Mouse (Mus musculus): ENCODE measurements at regions not wholly inside any gene's neighbourhood (a gene's known extent, or its start where the extent isn't known, plus 50 kb on each side); places are given as distances from the start of the nearest gene placed in this dataset.

DNA sequence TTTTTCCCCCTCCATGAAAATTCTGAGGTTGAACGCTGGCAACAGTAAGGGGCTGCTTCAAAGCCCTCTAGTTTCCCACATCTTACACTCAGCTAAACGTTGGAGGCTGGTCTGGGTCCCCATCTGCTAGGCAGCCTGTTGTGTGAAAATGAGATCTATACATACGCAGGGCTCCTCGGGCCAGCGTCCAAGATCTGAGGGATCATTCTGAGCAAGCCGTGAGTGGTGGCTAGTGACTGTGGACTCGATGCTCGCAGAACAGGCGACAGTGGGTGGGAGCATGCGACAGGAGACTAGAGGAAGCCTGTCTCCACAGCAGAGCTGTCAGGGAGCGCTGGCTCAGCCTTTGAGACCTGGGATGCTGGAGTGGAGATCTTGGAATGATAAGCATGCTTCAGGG, 237.3 kb downstream of the Rplp1 start:
- in situ Hi-C loops (cut with MseI, MboI) = no loop called here

DNA sequence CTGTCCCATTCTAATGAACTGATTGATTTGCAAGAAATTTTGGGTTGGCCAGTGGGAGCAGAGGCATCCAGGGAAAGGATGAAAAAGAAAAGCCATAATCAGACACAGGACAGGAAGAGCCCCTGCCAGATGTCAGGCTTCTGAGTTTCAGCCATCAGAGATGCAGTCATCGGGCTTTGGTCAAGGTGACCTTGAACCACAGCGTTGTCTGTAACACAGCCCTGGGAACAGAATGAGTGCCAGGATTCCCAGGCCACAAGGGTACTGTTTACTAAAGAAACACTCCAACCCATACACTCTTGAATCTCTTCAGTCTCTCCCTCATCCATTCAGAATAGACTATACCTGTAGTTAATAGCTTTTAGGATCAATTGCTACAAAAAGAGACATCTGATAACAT, 239.0 kb downstream of the Rplp1 start:
- in situ Hi-C loops (cut with MseI, MboI) = no loop called here

DNA sequence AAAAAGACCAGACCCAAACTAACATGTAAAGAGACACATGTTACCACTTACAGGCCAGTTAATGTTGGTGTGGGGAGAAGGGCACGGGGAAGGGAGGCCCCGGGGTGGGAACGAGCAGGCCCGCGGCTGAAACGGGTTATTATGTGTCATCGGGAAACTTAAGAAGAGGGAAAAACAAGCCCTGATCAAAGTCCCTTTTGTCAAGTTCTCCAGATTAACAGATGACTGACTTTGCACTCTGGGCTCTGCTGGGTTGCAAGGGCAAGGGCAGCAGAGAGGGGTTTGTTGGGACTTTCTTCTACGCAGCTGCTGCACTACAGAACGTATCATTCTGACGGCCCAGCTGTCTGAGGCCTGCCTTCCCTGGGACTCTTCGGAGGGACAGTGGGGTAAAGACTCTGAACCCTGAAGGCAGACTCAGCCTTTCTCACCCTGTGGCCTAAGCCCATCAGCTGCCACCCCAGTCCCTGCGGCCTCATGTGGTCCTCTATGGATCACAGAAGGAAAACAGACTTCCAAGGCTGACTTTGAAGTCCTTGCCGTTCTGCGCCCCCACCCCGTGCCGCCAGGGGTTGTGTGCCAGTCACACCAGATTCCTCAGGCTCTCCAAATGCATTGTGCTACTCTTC, 240.7 kb downstream of the Rplp1 start:
- in situ Hi-C loops (cut with MseI, MboI) = no loop called here

DNA sequence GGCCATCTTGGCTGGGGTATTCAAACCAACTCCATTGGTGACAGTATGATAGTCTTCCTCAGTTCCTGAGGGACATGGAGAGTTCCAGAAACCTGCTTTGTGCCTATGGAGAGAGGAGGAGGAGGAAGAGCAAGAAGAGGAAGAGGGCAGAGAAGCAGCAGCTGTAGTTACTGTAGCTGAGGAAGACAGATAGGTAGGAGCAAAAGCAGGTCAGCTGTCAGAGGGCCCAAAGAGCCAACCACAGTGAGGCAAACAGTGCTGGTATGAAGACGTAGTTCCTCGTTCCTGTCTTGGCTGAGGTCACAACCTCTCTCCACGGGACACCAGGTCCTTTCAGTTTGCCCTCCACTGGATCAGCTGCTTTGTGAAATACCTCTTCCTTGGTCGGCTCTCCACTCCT, 243.4 kb downstream of the Rplp1 start:
- in situ Hi-C loops (cut with MseI, MboI) = no loop called here

DNA sequence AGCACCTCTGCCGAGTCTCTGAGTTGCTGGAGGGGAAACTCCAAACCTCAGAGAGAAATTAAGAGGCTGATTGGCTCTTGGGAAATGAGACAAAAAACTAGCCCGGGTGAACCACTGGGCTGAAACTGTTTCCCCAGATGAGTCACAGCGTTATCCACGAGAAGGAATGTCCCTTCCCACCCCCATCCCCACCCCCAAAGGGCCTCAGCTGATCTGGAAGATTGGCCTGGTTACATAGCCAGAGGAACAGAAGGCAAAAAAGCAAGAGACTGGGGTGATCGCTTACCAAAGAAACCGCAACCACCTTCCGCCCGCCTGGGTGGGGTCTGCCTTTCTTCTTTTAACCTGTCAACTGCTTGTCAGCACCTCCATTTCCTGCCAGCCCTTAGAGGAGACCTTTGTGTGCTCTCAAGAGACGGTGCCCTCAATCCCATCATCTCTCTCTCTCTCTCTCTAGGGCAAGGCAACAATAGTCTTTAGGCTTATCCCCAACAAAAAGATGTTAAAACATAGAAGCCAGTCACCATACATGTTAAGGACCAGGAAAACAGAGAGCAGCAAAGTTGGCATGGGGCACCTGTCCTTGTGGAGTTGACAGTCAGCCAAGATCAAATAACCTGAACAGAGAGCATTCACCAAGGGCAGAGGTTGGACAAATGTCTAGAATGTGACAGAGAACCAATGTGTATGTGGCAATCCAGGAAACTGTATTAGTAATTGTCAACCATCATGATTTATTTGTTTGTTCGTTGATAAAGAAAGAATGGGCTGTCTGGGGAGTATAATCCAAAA, 244.4 kb downstream of the Rplp1 start:
- in situ Hi-C loops (cut with MseI, MboI) = no loop called here

DNA sequence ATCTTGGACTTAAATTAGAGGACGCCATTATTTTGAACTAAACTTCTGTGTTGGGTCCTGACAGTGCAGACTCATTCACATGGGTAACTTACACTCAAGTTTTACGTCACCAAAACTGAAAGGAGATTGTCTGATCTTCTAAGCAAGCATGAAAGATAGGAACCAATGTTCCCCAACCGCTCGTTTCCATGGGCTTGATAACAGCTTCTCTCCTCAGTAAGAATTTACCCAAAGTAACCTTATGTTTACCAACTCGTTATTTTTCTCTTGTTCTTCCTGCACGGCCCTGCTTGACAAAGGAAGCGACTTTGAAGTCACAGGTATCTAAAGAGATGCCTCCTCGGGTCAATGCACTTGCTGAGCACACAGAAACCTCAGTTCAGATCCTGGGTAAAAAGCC, 245.6 kb downstream of the Rplp1 start:
- in situ Hi-C loops (cut with MseI, MboI) = no loop called here

DNA sequence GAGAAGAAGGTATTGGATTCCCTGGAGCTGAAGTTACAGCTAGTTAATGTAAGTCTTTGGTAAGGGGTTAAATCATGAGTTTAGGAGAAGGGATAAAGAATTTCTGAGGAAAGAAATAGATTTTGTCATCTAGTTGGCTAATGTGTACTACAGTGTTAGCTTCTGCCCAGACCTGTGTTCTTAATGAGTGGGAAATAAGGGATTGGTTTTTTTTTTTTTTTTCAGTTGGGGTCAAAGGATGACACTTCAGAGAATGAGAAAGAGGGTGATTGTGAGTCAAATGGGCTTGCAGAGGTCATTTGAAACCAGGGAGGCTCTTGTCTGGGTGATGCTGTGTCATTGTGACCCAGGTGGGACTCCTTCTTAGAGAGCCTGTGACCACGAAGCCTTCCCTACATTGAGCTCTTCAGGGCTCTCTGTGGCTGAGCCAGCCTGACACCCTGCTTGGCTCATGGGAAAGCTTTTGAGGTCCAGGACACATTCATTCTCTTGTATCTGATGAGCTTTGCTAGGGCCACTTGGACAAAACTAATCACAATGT, 246.1 kb downstream of the Rplp1 start:
- in situ Hi-C loops (cut with MseI, MboI) = no loop called here

DNA sequence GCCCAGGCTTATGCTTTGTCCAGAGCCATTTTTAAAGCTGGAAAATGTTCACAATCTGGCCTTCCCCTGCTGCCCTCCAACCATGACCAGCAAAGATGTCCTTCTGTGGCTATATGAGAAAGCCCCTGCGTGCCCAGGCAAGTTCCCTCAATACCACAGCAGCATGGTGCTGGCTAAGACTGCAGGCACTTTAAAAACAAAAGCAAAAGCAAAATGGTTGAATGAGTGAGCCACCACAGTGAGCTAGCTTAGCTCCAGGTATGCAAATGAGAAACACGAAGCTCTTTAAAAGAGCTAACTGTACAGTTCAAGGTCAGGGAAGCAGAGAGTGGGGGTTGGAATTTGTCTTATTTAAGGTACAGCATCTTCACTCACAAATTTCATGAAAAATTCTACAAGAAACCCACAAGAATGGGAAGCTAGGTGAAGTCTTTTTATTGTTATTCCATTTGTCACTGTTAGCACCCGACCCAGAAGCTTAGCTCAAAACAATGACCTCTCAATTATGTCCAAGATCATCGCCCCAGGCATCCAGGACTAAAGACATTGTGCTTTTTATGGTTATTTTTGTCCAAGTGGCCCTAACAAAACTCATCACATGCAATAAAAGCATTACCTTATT, 246.8 kb downstream of the Rplp1 start:
- in situ Hi-C loops (cut with MseI, MboI) = no loop called here

DNA sequence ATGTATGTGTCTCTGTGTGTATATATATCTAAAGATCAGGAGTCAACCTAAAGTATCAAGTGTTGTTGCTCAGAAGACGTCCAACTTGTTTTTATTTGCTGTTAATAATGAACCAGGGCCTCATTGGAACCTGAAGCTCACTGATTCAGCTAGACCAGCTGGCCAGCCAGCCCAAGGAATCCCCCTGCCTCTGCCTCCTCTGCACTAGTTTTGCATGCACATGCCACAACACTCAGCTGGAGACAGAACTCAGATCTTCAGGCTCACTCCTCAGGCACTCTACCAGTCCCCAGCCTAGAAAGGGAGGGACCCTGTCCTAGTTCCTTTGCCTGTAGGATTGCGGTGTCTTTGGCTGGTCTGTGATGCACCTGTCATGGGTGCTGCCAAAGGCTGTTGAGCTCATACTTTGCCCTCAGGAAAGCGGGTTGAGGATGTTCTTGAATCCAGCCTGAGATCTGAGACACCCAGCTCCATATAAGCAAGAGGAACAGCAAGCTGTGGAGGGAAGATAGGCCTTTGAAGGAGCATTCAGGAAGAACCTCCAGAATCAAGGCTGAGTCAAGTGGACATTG, 247.5 kb downstream of the Rplp1 start:
- in situ Hi-C loops (cut with MseI, MboI) = no loop called here

DNA sequence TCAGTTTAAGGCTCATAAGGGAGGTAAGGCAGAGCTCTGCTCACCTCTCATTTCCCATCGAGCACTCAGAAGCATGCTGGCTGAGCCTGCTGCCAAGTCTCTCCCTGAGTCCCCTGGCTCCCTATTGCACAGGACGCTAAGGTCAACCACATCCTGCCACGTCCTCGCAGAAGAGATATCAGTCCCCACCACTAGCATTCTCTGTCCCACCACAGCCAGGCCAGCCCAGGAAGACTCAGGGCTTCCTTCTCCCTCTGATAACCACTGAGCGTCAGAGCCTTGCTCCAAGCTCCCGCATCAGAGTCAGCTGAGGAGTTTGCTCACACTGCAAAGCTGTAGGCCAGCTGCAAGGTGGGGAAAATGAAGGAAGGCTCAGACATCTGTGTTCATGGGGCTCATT, 248.2 kb downstream of the Rplp1 start:
- in situ Hi-C loops (cut with MseI, MboI) = no loop called here

DNA sequence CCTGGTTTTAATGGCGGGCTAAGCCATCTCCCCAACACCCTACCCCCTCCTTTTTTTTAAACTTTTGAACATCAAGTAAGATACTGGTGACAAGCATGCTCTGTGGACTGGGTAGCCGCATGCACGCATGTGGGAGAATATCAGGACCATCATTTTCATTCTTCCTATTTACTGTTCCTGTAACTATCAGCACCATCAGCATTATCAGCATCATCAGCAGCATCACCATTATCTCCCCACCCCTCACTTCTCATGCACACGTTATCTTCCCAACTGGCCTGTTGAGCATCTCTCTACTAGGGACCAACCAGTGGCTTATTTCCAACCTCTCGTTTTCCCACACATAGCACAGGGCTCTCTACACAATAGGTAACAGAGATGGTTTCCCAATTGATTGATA, 249.1 kb downstream of the Rplp1 start:
- in situ Hi-C loops (cut with MseI, MboI) = no loop called here

DNA sequence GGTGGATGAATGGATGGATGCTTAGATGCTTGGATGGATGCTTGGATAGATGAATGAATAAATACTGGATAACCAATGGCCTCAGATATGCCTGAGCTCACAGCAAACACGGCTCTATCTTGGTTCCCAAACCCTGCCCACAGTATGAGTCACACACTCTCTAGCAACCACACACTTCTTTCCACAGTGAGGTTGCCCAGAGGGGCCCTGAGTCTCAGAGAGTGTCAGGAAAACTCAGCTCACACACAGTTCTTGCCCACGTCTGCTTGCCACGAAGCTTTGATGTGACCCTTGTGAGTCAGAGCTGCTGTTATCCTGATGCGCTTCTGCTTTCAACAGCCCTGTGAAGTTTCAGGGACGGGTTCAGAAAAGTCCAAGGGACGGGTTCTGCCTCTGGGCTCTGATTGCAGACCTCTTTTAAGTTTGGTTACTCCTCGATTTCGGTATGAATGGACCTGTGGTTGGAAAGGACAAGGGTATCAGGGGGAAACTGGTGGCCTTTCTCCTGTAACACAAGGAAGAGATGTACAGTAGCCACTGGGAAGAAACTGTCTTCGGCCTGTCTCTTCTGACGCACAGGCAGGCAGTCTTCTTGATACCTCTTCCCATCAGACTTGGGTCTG, 250.2 kb downstream of the Rplp1 start:
- in situ Hi-C loops (cut with MseI, MboI) = no loop called here

DNA sequence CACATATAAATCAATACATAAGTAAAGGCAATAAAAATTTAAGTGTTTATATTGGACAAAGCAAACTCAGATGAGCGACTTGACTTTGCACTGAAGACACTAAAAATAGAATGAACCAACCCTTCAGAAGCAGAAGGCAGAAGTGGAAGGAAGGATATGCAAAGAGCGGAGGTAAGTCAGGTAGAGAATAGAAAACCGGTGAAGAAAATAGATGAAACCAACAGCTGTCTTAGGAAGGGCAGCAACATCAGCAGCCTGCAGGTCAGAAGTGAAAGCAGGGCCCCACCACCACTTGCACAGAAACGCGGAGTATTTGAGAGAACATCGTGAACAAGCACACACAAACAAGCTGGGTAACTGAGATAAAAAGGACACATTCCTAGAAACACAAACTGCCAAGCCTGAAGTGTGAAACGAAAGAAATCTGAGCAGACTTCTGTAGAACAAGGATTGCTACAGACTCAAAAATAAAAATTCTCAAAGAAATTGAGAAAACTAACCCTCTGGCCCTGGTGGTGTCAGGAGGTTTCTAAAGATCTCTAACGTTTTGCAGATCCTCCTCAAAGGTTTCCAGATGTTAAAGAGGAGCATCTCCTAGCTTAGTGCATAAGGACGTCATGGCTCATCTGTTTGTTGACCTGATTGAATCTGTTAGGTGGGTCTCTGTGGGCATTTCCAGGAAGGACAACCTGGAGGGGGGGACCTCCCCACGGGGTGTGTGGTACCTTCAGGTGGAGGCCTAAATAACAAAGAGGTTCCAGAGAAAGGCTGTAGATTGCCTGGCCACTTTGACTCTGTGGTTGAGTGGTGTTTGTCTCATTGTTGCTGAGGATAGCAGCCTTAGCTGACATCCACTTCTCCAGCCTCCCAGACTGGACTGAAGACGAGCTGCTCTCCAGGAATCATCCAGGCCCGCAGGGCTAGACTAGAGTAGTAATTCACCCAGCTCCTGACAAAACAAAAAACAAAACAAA, 252.0 kb downstream of the Rplp1 start:
- in situ Hi-C loops (cut with MseI, MboI) = no loop called here

DNA sequence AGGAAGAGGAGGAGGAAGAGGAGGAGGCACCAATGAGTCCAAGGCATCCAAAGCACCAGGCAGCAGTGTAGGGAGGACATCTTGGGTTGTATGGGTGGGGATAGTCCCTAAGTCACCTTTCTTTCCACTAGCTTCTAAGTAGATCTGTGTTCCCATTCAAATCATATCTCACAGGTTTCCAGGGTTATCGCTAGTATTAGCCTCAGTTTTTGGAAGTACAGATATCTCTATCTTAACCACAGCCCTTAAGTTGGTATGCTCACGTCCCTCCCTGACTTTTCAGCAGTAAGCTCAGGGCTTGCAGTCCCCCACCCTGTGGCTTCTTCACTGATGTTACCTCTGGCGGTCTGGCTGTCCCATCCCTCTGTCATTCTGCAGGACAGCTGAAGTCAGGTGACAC, 254.2 kb downstream of the Rplp1 start:
- in situ Hi-C loops (cut with MseI, MboI) = no loop called here

DNA sequence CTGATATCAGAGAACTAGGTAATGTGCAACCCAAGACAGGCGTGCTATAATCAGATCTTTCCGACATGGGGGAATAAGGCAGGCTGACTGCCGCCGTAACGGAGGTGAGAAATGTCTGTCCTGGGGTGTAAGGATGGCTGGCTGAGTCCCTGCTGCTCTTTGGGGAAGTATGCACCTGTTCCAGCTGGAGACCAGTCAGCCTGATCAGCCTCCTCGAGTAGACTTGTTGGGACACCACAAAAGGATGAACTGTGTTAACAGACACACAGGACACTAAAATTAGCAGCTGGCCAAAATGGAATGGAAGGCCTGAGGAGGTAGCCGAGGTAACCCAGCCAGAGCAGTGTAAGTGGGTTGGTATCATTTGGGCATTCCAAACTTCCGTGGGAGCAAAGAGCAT, 256.3 kb downstream of the Rplp1 start:
- in situ Hi-C loops (cut with MseI, MboI) = no loop called here

DNA sequence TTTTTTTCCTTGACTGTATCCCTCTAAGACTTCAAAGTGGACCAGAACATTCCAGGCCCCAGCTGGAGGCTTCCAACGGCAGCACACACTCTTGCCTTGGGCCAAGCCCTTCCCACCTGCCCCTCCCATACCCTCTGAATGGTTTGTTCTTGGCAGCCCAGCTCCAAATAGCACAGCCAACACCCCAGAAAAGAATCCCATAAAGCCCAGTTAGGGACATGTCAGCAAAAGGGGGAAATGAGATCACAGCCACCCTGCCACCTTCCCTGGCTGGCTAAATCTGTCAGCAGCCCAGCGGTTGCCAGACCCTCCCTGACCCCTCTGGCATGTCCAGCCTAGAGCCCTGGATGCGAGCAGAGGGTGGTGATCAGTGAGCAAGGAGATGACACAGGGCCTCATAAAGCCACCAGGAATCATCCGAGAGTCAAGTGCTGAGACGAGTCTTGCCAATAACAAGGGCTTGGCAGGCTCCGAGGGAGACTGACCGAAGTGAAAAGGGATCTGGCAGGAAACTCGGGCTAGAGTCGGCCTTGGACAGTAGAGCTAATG, 258.8 kb downstream of the Rplp1 start:
- in situ Hi-C loops (cut with MseI, MboI) = no loop called here

DNA sequence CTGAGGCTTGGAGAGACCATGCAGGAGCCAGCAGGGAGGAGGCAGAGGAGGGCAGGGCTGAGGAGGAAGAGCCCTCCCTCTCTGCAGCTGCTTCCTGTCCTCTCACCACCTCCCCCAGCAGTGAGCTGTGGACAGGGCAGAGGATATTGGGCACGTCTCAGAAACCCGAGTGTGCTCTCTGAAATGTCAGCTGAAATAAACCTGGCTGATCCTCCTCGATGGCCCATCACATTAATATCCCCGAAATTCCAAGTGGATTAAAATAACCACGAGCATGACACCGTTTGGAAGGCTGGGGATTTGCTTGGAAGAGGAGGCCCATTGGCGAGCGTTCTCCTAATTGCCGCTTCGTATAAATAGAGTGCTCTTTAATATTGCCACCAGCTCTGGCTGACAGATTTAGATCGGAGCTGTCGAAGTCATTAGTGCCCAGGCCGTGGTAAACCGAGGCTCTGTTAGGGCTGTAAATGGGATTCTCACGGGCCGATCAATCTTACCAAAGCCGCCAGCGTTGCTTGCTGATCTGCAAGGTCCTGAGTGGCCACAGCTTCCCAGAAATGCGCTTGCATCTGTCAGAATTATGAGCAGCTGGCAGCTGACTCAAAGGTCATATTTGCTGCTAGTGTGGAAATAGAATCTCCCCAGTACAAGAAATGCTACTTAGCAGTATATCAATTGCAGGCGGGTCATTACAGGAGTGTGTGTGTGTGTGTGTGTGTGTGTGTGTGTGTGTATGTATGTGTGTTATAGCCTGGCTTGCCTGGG, 268.5 kb downstream of the Rplp1 start:
- in situ Hi-C loops (cut with MseI, MboI) = no loop called here

DNA sequence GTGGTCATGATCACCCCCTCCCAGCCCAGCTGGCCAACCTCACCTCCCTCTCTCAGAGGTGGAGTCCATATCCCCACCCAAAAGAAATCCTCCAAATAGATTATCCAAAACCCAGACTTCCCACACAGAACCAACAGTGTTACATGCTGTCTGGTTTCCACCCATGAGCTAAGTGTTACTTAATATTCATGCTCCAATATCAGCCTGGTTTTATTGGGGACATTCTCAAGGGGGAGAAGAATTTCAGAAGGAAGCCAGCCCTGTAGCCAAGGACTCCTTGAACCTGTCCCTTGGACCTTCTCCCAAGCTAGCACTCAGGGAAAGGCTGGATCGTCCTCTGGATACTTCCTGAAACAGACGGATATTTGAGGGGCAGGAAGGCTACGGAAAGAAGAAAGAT, 268.6 kb downstream of the Tle3 start:
- in situ Hi-C loops (cut with MseI, MboI) = no loop called here

DNA sequence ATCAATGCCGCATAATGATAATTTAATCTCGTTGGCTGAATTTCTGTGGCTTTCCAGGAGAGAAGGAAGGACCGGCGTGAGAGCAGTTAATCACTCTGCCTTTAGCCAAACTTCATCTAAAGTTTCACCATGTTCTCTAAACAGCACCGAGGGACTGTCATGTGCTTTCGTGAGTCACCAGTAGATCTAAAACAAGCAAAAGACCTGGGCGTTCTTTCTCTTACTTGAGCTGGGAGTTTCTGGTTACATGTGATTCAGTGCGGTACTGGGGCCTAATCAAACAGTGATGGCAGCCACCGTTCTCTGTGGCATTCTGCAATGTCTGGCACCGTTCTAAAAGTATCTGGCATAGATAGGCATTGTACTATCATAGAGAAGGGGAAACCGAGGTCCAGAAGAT, 266.7 kb downstream of the Tle3 start:
- in situ Hi-C loops (cut with MseI, MboI) = no loop called here

DNA sequence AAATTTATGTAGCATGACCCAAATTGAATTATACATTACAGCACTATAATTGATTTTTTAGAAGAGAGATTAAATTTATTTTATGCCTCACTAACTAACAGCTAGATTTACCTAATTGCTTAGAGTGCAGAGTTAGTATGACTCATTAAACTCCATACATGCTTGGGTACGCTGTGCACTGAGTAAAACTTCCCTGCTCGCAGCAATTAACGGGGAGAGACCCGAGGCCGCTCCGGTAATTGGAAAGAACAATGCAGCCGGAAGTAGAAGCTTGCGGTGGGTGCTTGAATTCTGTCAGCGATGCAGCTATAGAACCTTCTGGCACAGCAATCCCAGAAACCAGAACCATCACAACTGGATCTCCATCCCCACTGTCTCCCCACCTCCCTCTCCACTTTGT, 261.8 kb downstream of the Tle3 start:
- in situ Hi-C loops (cut with MseI, MboI) = no loop called here
